Mouse (Mus musculus) B cell, adult 2 months (primary cell): ENCODE results near the gene Gnai3.

Source experiments
- DNase-seq, 2 experiments: peaks; one replicate each; pipeline ENCODE4 v3.0.0; 2022

Gnai3 gene

GRCm38 (mm10) chr3:108145534-108146445 lies at the start of gene Gnai3:
Gene Gnai3 (minus strand): TSS chr3:108146146.
- peak; percentile 92 to 93 for DNase-seq

- DNase-seq, result no peak
Observed at GRCm38 (mm10) chr3:108195287-108195686, 49.3 kb upstream of the Gnai3 start.

GRCm38 (mm10) chr3:108193686-108194085 lies 47.7 kb upstream of the Gnai3 start:
- no peak for DNase-seq

DNA sequence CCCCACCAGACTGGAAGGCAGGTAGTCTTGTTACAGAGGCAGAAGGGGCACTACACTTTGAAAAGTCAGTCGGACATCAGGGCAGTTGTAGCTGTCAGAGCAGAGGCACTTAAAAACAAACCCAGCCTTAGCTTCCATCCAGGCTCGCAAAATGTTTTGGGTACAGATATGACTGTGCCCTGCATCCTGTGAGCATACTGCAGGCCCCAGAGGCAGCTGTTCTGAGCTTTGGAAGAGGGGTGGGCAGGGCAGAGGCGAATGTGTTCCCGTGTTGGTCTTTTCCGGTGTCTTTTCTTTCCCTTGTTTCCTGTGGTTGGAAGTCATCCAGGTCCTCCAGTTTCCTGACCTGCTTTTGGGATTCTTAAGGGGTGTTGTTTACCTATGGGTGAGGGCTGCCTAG lies 44.0 kb upstream of the Gnai3 start:
- no peak for DNase-seq

GRCm38 (mm10) chr3:108188716-108189490 lies 43.0 kb upstream of the Gnai3 start:
- no peak for DNase-seq

DNA sequence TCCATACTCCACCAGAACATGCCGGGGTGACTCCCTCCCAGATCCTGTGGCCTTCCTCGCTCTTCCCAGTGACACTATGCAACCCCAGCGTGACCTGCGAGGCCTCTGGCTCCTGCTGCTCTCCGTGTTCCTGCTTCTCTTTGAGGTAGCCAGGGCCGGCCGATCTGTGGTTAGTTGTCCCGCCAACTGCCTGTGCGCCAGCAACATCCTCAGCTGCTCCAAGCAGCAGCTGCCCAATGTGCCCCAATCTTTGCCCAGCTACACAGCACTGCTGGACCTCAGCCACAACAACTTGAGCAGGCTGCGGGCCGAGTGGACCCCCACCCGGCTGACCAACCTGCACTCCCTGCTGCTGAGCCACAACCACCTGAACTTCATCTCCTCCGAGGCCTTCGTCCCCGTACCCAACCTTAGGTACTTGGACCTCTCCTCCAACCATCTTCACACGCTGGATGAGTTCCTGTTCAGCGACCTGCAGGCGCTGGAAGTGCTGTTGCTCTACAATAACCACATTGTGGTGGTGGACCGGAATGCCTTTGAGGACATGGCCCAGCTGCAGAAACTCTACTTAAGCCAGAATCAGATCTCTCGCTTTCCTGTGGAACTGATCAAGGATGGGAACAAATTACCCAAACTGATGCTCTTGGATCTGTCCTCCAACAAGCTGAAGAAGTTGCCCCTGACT lies 41.3 kb upstream of the Gnai3 start:
- no peak for DNase-seq

DNA sequence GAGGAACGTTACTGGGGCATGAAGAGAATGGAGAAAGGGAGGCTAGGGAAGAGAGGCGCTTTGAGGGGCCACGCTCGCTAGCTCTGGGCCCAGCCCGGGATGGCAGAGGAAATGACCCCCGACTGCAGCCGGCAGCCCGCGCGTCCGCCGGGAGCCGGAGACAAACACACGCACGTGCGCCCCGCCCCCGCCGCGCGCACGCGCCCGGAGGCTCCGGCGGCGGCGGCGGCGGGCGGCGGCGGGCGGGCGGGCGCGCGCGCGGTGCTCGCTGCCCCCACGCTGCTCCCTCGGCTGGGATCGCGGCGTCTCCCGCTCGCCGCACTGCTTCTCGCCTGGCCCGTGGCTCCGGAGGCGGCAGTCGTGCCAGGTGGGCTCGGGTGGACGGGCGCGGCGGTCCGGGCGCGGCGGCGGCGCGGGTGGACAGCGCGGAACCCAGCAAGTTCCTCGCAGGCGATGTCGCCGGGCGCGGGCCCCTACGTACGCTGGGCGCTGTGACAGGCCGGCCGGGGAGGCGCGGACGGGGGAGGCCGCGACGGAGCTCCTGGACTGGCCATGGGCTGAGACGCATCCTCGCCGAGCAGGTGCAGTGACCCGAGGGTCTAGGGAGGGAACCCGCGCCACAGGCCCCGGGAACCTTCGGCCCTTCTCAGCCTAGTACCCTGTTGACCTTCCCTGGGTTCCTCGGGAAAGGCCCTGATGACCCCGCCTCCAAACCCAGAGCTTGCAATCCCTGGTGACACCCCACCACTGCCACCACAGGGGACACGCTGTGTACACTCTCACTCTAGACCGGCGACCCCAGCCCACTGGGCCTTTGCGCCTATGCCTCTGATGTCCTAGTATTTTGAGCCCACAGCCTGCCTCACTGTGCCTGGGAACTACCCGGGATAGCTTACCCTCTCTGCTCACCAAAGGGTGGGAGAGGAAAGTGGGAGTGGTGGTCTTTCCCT lies 40.4 kb upstream of the Gnai3 start, which contains the start of gene Amigo1:
Amigo1 (plus strand) TSS at position 238 of the 950 bp plus-strand sequence.
- DNase-seq, result peak; percentile 46 to 62

DNA sequence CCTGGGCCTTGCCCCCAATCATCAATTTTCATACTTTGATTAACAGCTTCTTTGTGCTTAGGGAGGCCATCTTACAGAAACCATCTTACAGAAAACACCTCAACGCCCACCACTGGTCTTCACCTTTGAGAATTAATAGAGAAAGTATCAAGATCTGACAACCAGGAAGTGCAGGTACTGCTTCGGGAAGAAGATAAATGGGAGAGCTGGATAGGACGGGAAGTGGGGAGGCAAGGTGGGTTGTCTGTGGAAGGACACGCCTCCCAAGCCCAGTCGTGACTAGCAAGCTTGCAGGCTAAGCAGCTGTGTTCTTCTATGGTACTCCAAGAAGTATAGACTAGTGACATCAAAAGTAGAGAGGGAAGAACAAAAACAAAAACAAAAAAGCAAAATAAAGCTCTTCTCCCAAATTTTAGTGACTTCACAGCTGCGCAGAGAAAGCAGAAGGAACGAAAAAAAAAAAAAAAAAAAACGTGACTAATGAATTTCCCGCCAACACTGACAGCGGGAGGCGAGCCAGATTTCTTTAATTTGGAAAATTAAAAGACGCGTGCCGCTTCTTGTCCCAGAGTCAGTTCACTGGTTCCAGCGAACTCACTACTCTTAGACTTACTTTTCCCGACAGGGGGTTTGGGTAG lies 39.6 kb upstream of the Gnai3 start:
- DNase-seq, result no peak

GRCm38 (mm10) chr3:108184742-108185141 lies 38.8 kb upstream of the Gnai3 start:
- DNase-seq, result no peak

DNA sequence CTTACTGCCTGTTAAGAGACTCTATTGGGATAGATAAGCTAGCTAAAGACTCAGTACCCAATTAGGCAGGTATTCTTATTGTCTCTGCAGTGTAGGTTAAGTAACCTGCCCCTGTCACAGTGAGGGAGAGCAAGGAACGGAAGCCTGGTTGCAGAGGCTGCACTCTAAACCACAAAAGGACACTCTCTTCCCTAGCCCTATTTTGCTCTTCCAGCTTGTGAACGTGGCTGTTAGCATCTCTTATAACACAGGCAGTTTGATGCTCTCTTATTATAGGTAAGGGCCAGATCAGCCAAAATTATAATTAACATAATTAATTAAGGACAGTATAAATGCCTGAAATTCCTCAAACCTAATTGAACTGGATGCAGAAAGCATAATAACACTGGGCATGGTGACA lies 34.6 kb upstream of the Gnai3 start:
- DNase-seq, result no peak

DNA sequence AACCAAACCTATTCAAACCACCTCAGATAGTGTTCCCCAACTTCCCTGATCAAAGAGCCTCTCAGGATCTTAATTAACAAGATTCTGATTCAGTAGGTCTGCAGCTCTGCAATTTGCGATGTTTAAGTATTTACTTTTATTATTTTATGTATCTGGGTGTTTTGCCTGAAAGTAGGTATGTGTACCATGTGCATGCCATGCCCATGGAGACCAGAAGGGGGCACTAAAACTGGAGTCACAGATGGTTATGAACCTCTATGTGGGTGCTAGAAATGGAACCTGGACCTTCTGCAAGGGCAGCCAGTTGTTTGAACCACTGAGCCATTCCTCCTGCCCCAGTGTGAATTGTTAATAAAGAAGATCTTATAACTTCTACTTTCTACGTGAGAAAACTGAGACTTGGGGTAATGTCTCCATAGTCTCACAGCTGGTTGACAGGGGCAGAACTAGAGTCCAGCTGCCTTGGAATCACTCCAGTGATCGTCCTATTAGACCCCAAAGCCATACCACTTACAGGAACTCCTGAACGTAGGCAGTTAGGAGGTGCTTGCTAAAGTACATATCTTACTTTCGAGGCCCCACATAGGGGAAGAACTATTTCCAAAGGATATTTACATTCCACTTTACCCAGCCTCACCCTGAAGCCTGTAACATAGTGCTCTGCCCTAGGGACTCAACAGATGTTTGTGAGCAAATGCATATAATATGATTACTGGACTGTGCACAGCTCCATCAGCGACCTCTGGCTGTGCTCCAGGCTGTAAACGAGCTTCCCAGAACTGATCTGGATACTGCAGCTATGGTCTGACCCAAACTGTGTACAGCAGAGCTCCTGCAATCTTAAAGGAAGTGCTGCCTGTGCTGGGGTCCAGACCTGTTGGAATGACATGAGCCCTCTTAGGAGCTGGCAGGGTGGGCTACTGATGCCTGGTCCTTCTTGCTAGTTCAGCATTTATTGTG lies 33.1 kb upstream of the Gnai3 start:
- DNase-seq, result no peak

- DNase-seq, result no peak
Observed at GRCm38 (mm10) chr3:108174672-108175531, 29.0 kb upstream of the Gnai3 start.

DNA sequence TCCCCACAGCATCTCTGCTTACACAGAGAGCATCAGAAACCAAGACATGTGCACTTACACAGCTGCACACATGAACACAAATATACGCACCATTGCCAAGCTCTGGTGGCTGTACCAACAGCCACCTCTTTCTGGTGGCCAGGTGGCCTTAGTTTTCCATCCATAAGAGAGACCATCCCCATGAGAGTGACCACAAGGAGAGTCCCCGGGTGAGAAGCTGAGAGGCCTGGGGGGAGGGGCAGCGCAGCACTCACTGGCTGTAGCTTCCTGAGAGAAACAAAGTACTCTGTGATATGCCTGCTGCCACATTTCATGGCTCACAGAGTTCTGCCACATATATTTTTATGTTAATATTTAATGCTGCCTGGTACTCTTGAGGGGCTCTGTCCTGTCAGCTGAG lies 23.3 kb upstream of the Gnai3 start:
- DNase-seq, result no peak

- DNase-seq, result no peak
Observed at GRCm38 (mm10) chr3:108167499-108167898, 21.6 kb upstream of the Gnai3 start.

GRCm38 (mm10) chr3:108166486-108167211 lies 20.7 kb upstream of the Gnai3 start:
- DNase-seq, result peak; percentile 40 to 50

DNA sequence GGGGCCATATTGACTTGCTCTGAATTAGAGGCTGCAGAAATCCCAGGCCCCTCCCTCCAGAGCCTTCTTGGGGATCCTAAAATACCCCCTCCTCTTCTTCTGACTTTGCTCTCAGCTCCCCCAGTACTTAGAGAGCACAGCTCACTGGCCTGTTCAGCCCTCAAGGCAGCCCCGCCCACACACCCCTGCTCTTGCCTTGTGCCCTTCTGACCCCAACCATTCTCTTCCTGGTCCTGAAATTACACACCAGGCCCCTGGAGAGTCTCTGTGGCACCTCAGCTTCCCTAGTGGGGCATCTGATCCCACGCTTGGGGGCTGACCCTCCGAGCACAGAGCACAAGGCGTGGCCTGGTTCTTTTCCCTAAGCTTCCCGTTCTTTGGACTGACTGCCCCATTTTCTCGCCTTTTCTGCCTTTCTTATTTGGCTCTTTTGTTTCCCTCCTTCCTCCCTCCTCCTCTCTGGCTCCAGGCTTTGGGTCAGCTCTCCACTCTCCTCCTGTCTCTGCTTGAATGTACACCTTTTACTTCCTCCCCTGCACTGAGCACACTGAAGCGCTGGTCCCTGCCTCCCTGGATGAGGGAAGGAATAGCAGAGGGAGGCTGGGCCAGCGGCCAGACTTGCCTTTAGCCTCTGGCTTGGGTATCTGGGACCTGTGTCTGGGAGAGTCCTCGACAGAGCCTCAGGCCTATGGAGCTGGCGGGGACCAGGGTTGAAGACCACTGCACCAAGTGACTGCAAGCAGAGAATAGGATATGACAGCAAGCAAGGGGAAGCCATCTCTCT lies 19.8 kb upstream of the Gnai3 start:
- no peak for DNase-seq

GRCm38 (mm10) chr3:108164807-108165206 lies 18.9 kb upstream of the Gnai3 start:
- peak; percentile 87 to 90 for DNase-seq

GRCm38 (mm10) chr3:108164091-108164490 lies 18.1 kb upstream of the Gnai3 start:
- no peak for DNase-seq
